Mouse (Mus musculus) embryonic facial prominence, embryonic 15.5 days (tissue): ENCODE results near the gene Mpig6b. TPM values are rescaled to one million over a fixed set of nuclear protein-coding genes. Genes with fewer than 3 reads are reported as not detected.

Source experiments
- ATAC-seq: fragments of 200-750 bp; cut with Nextera tagmentation; 2 replicates; pipeline ENCODE4 v1.8.0; 2017; ENCODE audit warnings: low read depth, moderate TSS enrichment; ENCODE audit not compliant: insufficient number of reproducible peaks, low FRiP score, low TSS enrichment
- H3K27ac ChIP-seq: fragments of 300-500 bp; sonication (generic); replicated peaks from 2 replicates; pipeline ENCODE4 v1.5.1; 2015; ENCODE audit warnings: mild to moderate bottlenecking, inconsistent platforms
- H3K27me3 ChIP-seq: fragments of 300-500 bp; sonication (generic); 2 replicates; pipeline ENCODE4 v1.6.1; 2015; ENCODE audit warnings: inconsistent platforms
- H3K36me3 ChIP-seq: fragments of 300-500 bp; sonication (generic); 2 replicates; pipeline ENCODE4 v1.6.1; 2015; ENCODE audit warnings: mild to moderate bottlenecking, inconsistent platforms
- H3K4me1 ChIP-seq: fragments of 300-500 bp; sonication (generic); 2 replicates; pipeline ENCODE4 v1.6.1; 2015; ENCODE audit warnings: inconsistent platforms
- H3K4me2 ChIP-seq: fragments of 300-500 bp; sonication (generic); replicated peaks from 2 replicates; pipeline ENCODE4 v1.6.1; 2015; ENCODE audit warnings: mild to moderate bottlenecking, inconsistent platforms
- H3K4me3 ChIP-seq: fragments of 300-500 bp; sonication (generic); replicated peaks from 2 replicates; pipeline ENCODE4 v1.5.1; 2015; ENCODE audit warnings: mild to moderate bottlenecking, inconsistent platforms
- H3K9ac ChIP-seq: fragments of 300-500 bp; sonication (generic); 2 replicates; pipeline ENCODE4 v1.6.1; 2015; ENCODE audit warnings: inconsistent platforms
- H3K9me3 ChIP-seq: fragments of 300-500 bp; sonication (generic); replicated peaks from 2 replicates; pipeline ENCODE4 v1.6.1; 2016; ENCODE audit warnings: inconsistent platforms
- WGBS: fragments of 180-500 bp; shearing (Covaris S2); methylation state at CpG from one replicate; pipeline ENCODE4 v1.1.7; 2015; 5-methylcytosine and 5-hydroxymethylcytosine counted together
- polyA plus RNA-seq: library from polyadenylated mRNA; unstranded; fragments of >200 nt; fragmentation: Nextera tagmentation; extraction: Ambion mirVana; gene quantifications from 2 replicates; pipeline ENCODE4 v1.2.1, GENCODE M21; 2015

The Mpig6b gene
- polyA plus RNA-seq, 1 experiment from 2014 or later: 1.4 TPM

GRCm38 (mm10) chr17:35021163-35021808 lies 44.7 kb downstream of the Mpig6b start:
- H3K4me2 ChIP-seq: peak overlapping the region; percentile 28; the same call in 1 of the 2 replicates
- H3K27ac ChIP-seq: no peak overlapping the region
- H3K9me3 ChIP-seq: no peaks in the 10 kb centered on the region
- H3K4me3 ChIP-seq: 0 out of 2 replicates have a peak overlapping the region, but pooled peaks have one; percentile 2
- peaks cover 6% of the 10 kb centered on the region; the same call in 1 of the 2 replicates for H3K36me3 ChIP-seq
- no peaks in the 10 kb centered on the region for H3K27me3 ChIP-seq
- H3K9ac ChIP-seq: no peak overlapping the region
- 8% methylated on average over 17 of the region's 17 CpGs for WGBS
- ATAC-seq: peak; percentile 26; the same call in 1 of the 2 replicates
- H3K4me1 ChIP-seq: peaks cover 32% of the 10 kb centered on the region

GRCm38 (mm10) chr17:35020551-35020950 lies 45.4 kb downstream of the Mpig6b start:
- Histone ChIP-seq H3K36me3 (peaks cover 13% of the 10 kb centered on the region), H3K4me3 (no peak overlapping the region), H3K27me3 (no peaks in the 10 kb centered on the region), H3K4me1 (peaks cover 30% of the 10 kb centered on the region), H3K9ac (no peak overlapping the region), H3K27ac (no peak overlapping the region), H3K9me3 (no peaks in the 10 kb centered on the region), H3K4me2 (no peak overlapping the region)
- ATAC-seq: no peak
- WGBS: 80% methylated on average over 8 of the region's 8 CpGs

GRCm38 (mm10) chr17:35019894-35020293 lies 46.1 kb downstream of the Mpig6b start:
- 74% methylated on average over 11 of the region's 11 CpGs for WGBS
- ATAC-seq: no peak
- no peak overlapping the region for H3K9ac ChIP-seq
- H3K9me3 ChIP-seq: no peaks in the 10 kb centered on the region
- H3K27me3 ChIP-seq: no peaks in the 10 kb centered on the region
- H3K4me1 ChIP-seq: peaks cover 26% of the 10 kb centered on the region
- H3K27ac ChIP-seq: no peak overlapping the region
- H3K36me3 ChIP-seq: peaks cover 20% of the 10 kb centered on the region
- H3K4me2 ChIP-seq: no peak overlapping the region
- H3K4me3 ChIP-seq: no peak overlapping the region

GRCm38 (mm10) chr17:35018171-35018570 lies 47.8 kb downstream of the Mpig6b start:
- Histone ChIP-seq H3K9ac (no peak overlapping the region), H3K36me3 (peaks cover 37% of the 10 kb centered on the region), H3K4me3 (no peak overlapping the region), H3K27ac (no peak overlapping the region), H3K4me2 (no peak overlapping the region), H3K27me3 (no peaks in the 10 kb centered on the region), H3K9me3 (no peaks in the 10 kb centered on the region), H3K4me1 (peaks cover 20% of the 10 kb centered on the region)
- no peak for ATAC-seq
- WGBS: 63% methylated on average over 3 of the region's 3 CpGs

- Histone ChIP-seq H3K27ac (no peak overlapping the region), H3K9ac (no peak overlapping the region), H3K4me1 (peaks cover 20% of the 10 kb centered on the region), H3K4me3 (no peak overlapping the region), H3K27me3 (no peaks in the 10 kb centered on the region), H3K36me3 (peaks cover 42% of the 10 kb centered on the region), H3K9me3 (no peaks in the 10 kb centered on the region), H3K4me2 (no peak overlapping the region)
- no peak for ATAC-seq
- WGBS: 67% methylated on average over 14 of the region's 14 CpGs
Observed at GRCm38 (mm10) chr17:35017706-35018030, 48.3 kb downstream of the Mpig6b start.

GRCm38 (mm10) chr17:35016791-35017705 lies 48.9 kb downstream of the Mpig6b start:
- no peak for ATAC-seq
- Histone ChIP-seq H3K4me3 (no peak overlapping the region), H3K4me2 (no peak overlapping the region), H3K9me3 (no peaks in the 10 kb centered on the region), H3K36me3 (peaks cover 48% of the 10 kb centered on the region), H3K27me3 (no peaks in the 10 kb centered on the region), H3K4me1 (peaks cover 20% of the 10 kb centered on the region), H3K27ac (no peak overlapping the region), H3K9ac (no peak overlapping the region)
- 76% methylated on average over 10 of the region's 10 CpGs for WGBS

DNA sequence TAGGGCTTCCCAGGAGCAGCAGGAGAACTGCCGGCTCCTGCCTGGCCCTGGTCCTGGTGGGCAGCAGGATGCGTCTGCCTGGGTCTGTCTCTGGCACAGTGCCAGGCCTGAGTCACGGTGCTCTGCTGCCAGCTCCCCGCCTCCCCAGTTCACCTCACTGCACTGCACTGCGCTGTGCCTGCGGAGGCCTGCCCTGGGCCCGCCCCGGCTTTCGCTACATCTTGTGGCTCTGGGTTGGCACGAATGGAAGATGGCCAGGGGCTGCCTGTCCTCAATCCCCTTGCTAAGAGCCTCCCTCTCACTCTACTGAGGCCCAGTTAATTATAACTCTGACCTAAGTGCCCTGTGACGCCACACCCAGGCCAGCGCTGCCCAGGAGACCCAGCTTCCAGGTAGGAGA lies 49.6 kb downstream of the Mpig6b start, which contains the start of gene Vwa7:
Vwa7 (plus strand) TSS at position 204 of the 400 bp plus-strand sequence.
- no peak for ATAC-seq
- no peak within 1 kb of the TSS for H3K9ac ChIP-seq
- 52% methylated on average over 12 of the region's 12 CpGs for WGBS
- H3K4me3 ChIP-seq: no peak within 1 kb of the TSS
- peaks cover 55% of the 10 kb centered on the region for H3K36me3 ChIP-seq
- no peaks in the 10 kb centered on the region for H3K9me3 ChIP-seq
- H3K4me2 ChIP-seq: no peak within 1 kb of the TSS
- no peak within 1 kb of the TSS for H3K27ac ChIP-seq
- no peaks in the 10 kb centered on the region for H3K27me3 ChIP-seq
- H3K4me1 ChIP-seq: peaks cover 17% of the 10 kb centered on the region

DNA sequence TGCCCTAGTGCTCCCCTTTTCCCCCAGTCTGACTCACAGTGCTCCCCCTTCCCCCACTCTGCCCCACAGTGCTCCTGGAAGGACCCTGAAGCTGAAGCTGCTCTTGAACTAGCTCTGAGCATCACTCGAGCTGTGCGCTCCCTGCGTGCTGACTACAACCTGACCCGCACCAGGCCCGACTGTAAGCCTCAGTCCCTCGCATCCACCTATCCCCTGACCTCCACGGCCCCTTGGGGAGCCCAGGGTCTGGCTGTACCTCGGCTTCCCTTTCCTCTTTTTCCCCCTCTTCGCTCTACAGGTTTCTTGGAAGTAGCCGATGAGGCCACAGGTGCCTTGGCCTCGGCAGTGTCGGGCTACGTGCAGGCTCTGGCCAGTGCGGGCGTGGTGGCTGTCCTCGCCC lies 50.7 kb downstream of the Mpig6b start:
- 94% methylated on average over 16 of the region's 16 CpGs for WGBS
- H3K9ac ChIP-seq: no peak overlapping the region
- ATAC-seq: no peak
- H3K4me2 ChIP-seq: no peak overlapping the region
- H3K27me3 ChIP-seq: no peaks in the 10 kb centered on the region
- no peaks in the 10 kb centered on the region for H3K9me3 ChIP-seq
- H3K27ac ChIP-seq: no peak overlapping the region
- no peak overlapping the region for H3K4me3 ChIP-seq
- peaks cover 12% of the 10 kb centered on the region for H3K4me1 ChIP-seq
- H3K36me3 ChIP-seq: peaks cover 66% of the 10 kb centered on the region

DNA sequence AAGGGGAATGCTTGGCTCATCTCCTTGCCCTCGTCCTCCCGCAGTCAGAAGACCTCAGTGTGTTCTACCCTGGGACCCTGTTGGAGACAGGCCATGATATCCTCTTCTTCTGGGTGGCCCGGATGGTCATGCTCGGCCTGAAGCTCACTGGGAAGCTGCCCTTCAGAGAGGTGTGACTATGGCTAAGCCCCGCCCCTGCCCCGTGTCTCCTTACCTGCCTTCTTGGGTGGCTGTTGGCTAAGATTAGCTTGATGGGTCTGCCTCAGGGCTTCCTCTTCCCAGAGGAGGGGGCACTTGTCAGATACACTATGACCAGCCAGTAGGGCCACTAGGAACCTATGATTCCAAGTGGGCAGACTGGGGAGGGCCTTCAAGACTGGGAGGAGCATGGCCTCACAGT lies 52.8 kb downstream of the Mpig6b start:
- peaks cover 12% of the 10 kb centered on the region for H3K4me1 ChIP-seq
- no peak for ATAC-seq
- H3K4me3 ChIP-seq: no peak overlapping the region
- peaks cover 86% of the 10 kb centered on the region for H3K36me3 ChIP-seq
- H3K9ac ChIP-seq: no peak overlapping the region
- H3K27ac ChIP-seq: no peak overlapping the region
- WGBS: 78% methylated on average over 6 of the region's 6 CpGs
- H3K9me3 ChIP-seq: no peaks in the 10 kb centered on the region
- no peak overlapping the region for H3K4me2 ChIP-seq
- H3K27me3 ChIP-seq: no peaks in the 10 kb centered on the region
